Mouse (Mus musculus): Measurements from ENCODE around the gene Gm20671.

GRCm38 (mm10) chr5:32711485-32711884, 115.4 kb downstream of the Gm20671 start:
- TF ChIP-seq CTCF (IDR thresholded peaks at IDR 0.05; ENCODE audit: low read depth) (no peak), EP300 (IDR thresholded peaks at IDR 0.05; ENCODE audit: low read depth) (no peak)

Data from heart, postnatal 0 days (tissue).